Mouse (Mus musculus) embryonic facial prominence, embryonic 14.5 days (tissue): ENCODE measurements at regions not wholly inside any gene's neighbourhood (a gene's known extent, or its start where the extent isn't known, plus 50 kb on each side); places are given as distances from the start of the nearest gene placed in this dataset.

Experiments used
- ATAC-seq: fragments of 200-750 bp; cut with Nextera tagmentation; 2 replicates; pipeline ENCODE4 v1.8.0; 2017; ENCODE audit warnings: low read depth, moderate number of reproducible peaks, moderate TSS enrichment
- DNase-seq: peaks from one replicate; pipeline ENCODE4 v3.0.0-alpha.2; 2015; ENCODE audit warnings: low spot score
- H3K27ac ChIP-seq: fragments of 300-500 bp; sonication (generic); replicated peaks from 2 replicates; pipeline ENCODE4 v1.5.1; 2014; ENCODE audit warnings: low read depth, mild to moderate bottlenecking, low read length, moderate library complexity
- H3K27me3 ChIP-seq: fragments of 300-500 bp; sonication (generic); replicated peaks from 2 replicates; pipeline ENCODE4 v1.6.1; 2014; ENCODE audit warnings: low read length; ENCODE audit not compliant: control insufficient read depth, insufficient read depth
- H3K36me3 ChIP-seq: fragments of 300-500 bp; sonication (generic); 2 replicates; pipeline ENCODE4 v1.6.1; 2014; ENCODE audit warnings: low read length, mixed read lengths; ENCODE audit not compliant: control insufficient read depth, insufficient read depth
- H3K4me1 ChIP-seq: fragments of 300-500 bp; sonication (generic); 2 replicates; pipeline ENCODE4 v1.6.1; 2014; ENCODE audit warnings: antibody characterized with exemption, low read length; ENCODE audit not compliant: control insufficient read depth, insufficient read depth
- H3K4me2 ChIP-seq: fragments of 300-500 bp; sonication (generic); 2 replicates; pipeline ENCODE4 v1.6.1; 2014; ENCODE audit warnings: low read depth, mild to moderate bottlenecking, low read length, moderate library complexity, mixed read lengths
- H3K4me3 ChIP-seq: fragments of 300-500 bp; sonication (generic); 2 replicates; pipeline ENCODE4 v1.5.1; 2014; ENCODE audit warnings: low read depth, mild to moderate bottlenecking, low read length
- H3K9ac ChIP-seq: fragments of 300-500 bp; sonication (generic); 2 replicates; pipeline ENCODE4 v1.6.1; 2014; ENCODE audit warnings: low read depth, mild to moderate bottlenecking, low read length, moderate library complexity, mixed read lengths
- H3K9me3 ChIP-seq: fragments of 300-500 bp; sonication (generic); 2 replicates; pipeline ENCODE4 v1.6.1; 2016; ENCODE audit warnings: low read length; ENCODE audit not compliant: control insufficient read depth
- WGBS: fragments of 180-500 bp; shearing (Covaris S2); extraction: QIAGEN DNeasy Blood & Tissue Kit; methylation state at CpG from one replicate; pipeline ENCODE4 v1.1.7; 2014; 5-methylcytosine and 5-hydroxymethylcytosine counted together

DNA sequence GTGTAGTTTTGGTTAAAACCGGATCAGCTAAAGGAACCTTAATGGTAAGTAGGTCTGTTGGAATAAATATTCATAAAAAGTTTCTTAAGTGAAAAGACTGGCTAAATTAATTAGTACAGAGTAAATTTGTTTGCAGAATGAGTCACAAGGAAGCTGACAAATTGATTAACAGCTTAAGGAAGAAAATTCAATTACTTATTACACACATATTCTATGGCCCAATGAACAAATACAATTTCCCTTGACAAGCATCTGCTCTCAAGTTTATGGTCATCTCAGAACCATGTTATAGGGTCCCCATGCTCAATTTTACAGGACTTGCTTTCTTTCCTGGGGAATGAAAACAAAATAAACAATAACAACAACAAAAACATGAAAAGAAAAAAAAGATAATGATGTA lies 231.4 kb upstream of the Frg1 start:
- Histone ChIP-seq H3K36me3 (no peaks in the 10 kb centered on the region), H3K9me3 (no peaks in the 10 kb centered on the region), H3K4me1 (peaks cover 3% of the 10 kb centered on the region; the same call in 1 of the 2 replicates), H3K27ac (no peak overlapping the region), H3K27me3 (no peaks in the 10 kb centered on the region), H3K9ac (no peak overlapping the region), H3K4me2 (no peak overlapping the region), H3K4me3 (no peak overlapping the region)
- no peak for ATAC-seq
- DNase-seq = no peak
- WGBS = 88% methylated on average over 1 of the region's 1 CpGs

DNA sequence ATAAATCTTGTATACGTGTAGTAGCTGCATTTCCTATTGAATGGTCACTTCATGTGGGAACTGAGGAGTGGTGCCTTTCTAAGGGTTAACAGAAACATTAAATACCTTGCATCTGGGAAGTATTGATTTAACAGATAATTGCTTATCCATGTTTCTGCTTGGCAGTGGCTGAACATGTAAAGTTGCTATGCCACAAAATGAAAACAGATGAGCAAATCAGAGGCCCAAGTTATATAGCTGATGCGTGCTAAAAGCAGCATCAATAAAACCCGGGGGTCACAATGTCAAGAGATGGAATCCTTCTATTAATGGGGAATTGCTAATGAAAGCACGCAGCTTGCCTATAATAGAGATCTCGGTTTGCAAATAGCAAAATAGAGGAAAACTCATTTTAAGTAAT lies 227.8 kb upstream of the Frg1 start:
- ATAC-seq (no peak), DNase-seq (peak; percentile 50)
- WGBS = 47% methylated on average over 5 of the region's 5 CpGs
- Histone ChIP-seq H3K4me1 (peaks cover 3% of the 10 kb centered on the region; the same call in 1 of the 2 replicates), H3K9me3 (no peaks in the 10 kb centered on the region), H3K4me2 (no peak overlapping the region), H3K27me3 (no peaks in the 10 kb centered on the region), H3K36me3 (no peaks in the 10 kb centered on the region), H3K9ac (no peak overlapping the region), H3K4me3 (no peak overlapping the region), H3K27ac (no peak overlapping the region)

DNA sequence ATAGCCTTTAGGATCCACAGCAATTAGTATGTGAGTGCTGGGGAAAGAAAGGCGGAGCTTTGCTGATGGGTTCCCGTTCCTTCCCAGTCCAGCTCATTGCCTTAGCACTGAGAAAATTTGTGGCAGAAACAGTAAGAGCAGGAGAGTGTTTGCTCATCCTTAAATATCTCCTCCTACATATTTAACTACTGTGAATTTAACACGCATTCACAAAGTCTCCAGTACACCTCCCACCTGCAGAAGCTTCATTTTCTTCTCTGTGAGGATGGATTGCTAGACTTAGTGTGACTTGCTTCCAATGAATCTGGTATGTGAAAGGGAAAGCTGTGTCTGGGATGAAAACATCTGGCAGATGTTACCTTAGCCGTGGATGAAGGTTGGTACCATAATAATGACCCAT lies 207.0 kb upstream of the Frg1 start:
- Histone ChIP-seq H3K4me1 (no peaks in the 10 kb centered on the region), H3K27me3 (no peaks in the 10 kb centered on the region), H3K4me3 (no peak overlapping the region), H3K9ac (no peak overlapping the region), H3K36me3 (no peaks in the 10 kb centered on the region), H3K9me3 (no peaks in the 10 kb centered on the region), H3K27ac (no peak overlapping the region), H3K4me2 (no peak overlapping the region)
- DNase-seq = no peak
- WGBS = 75% methylated on average over 4 of the region's 4 CpGs
- no peak for ATAC-seq

DNA sequence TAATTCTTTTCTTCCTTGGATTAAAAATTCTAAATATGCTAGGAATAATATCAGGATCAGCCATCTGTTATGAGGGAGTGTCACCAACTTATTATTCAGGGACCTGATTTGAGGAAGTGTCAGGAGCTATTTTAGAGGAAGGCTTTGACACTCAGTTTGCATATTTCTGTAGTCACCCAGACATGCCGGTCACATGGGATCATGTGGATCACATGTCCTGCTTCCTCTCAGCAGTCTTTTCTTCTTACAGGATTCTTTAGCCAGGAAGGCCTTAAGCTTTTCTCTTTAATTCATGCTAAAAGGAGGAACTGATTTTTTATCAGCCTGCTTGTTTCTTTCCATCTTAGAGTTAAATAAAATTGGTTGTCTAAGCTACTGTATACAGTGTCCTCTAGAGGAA lies 183.4 kb upstream of the Frg1 start:
- DNase-seq = no peak
- Histone ChIP-seq H3K27me3 (no peaks in the 10 kb centered on the region), H3K27ac (no peak overlapping the region), H3K4me2 (no peak overlapping the region), H3K9me3 (no peaks in the 10 kb centered on the region), H3K4me1 (no peaks in the 10 kb centered on the region), H3K4me3 (no peak overlapping the region), H3K36me3 (no peaks in the 10 kb centered on the region), H3K9ac (no peak overlapping the region)
- no peak for ATAC-seq
- 48% methylated on average over 1 of the region's 1 CpGs for WGBS

DNA sequence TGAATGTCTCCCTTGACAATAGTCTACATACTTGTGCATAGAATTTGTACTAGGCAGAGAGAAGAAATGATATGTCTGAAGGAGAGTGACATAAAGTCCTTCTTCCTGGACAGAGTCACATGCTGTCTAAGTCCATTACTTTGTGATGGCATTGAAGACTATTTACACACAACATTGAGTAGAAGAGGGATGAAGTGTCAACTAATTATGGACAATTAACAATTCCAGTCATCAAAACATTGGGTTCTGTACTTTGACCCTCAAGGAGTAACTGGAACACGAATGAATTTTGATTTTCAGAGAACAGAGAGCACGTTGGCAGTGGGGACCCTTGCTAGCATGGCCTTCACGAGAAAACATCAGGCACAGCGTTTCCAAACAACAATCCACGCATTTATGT lies 177.6 kb upstream of the Frg1 start:
- Histone ChIP-seq H3K36me3 (no peaks in the 10 kb centered on the region), H3K4me3 (no peak overlapping the region), H3K4me1 (no peaks in the 10 kb centered on the region), H3K4me2 (no peak overlapping the region), H3K9ac (no peak overlapping the region), H3K27ac (no peak overlapping the region), H3K27me3 (no peaks in the 10 kb centered on the region), H3K9me3 (no peaks in the 10 kb centered on the region)
- ATAC-seq (no peak), DNase-seq (no peak)
- WGBS = 84% methylated on average over 5 of the region's 5 CpGs

DNA sequence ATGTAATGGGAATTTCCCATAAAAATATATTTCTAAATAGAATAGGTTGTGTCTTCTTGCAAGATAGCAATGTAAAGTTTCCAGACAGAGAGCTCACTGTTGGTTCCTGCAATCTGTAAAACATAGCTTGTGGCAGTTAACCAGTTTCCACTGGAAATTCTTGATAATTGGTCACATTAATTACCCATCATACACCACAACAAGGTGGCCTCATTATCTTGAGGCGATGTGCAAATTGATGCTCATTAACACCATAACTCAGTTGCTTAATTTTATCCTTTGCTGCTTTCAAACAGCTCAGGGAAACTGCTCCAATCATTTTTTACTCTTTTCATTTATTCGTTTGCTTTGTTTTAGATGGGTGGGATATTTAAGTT lies 176.8 kb upstream of the Frg1 start:
- no peaks in the 10 kb centered on the region for H3K27me3 ChIP-seq
- no peak for DNase-seq
- no peak overlapping the region for H3K9ac ChIP-seq
- no peak overlapping the region for H3K27ac ChIP-seq
- H3K36me3 ChIP-seq = no peaks in the 10 kb centered on the region
- no peaks in the 10 kb centered on the region for H3K4me1 ChIP-seq
- no peaks in the 10 kb centered on the region for H3K9me3 ChIP-seq
- H3K4me3 ChIP-seq = no peak overlapping the region
- WGBS = 71% methylated on average over 2 of the region's 2 CpGs
- H3K4me2 ChIP-seq = no peak overlapping the region
- ATAC-seq = no peak

DNA sequence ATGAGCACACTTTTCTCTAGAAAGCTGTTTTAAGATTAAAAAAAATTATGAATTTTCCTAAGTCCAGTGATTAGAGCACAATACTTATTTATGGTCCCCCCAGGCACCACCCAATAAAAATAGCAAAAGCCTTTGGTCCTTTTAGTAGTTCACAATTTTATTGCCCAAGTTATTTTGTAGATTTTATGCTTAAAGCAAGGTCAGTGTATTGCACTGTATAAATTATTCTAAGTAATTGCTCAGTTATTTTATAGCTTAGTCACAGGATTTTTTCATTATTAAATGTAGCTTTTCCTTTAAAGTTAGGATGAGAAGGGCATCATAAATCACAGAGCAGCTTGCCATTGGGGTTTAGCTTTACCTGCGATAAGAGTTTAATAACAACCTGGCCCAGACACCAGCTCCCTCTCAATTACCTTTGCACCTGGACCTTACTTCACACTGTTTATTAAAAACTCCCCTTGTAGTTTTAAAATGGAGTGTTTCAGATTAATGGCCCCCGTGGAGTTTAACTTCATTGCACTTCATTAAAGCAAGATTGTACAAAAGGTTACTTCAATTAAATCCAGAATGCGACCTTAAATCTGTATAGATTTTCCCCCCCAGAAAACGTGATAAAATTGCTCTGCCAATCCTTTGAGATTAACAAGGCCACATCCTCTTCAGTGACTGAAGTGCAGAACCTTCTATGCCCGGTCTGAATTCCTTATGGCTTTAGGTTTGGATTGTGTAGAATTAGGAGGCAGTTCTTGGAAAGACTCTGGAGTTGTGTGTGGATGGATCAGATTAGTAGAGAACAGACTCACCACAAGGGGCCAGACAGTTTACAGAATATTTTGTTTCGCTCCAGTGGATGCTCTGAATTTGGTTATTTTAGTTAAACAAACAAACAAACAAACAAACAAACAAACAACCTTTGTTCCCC lies 176.1 kb upstream of the Frg1 start:
- Histone ChIP-seq H3K4me2 (no peak overlapping the region), H3K36me3 (no peaks in the 10 kb centered on the region), H3K9ac (no peak overlapping the region), H3K4me3 (no peak overlapping the region), H3K27ac (no peak overlapping the region), H3K27me3 (no peaks in the 10 kb centered on the region), H3K9me3 (no peaks in the 10 kb centered on the region), H3K4me1 (no peaks in the 10 kb centered on the region)
- no peak for ATAC-seq
- no peak for DNase-seq
- 66% methylated on average over 6 of the region's 6 CpGs for WGBS

DNA sequence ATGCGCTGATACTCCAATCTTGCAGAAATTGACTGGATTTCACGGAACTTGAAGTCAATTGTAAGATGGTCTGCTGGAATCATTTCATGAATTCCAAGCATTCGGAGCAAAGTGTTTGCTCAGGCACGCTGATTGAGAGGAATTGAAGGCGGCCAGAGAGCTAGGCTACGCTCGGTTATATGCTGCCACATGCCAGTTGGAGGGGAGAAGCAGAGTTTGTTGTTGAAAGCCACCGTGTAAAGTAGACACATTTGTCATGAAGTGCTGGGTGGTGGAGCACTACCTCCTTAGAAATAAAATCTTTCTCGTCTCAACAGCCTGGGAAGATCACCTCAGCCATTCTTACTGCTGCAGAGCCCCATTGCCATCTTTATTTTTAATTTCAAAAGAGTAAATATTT lies 175.3 kb upstream of the Frg1 start:
- H3K27me3 ChIP-seq = no peaks in the 10 kb centered on the region
- no peak overlapping the region for H3K27ac ChIP-seq
- no peaks in the 10 kb centered on the region for H3K4me1 ChIP-seq
- H3K9me3 ChIP-seq = no peaks in the 10 kb centered on the region
- DNase-seq (peak; percentile 23), ATAC-seq (no peak)
- no peak overlapping the region for H3K4me2 ChIP-seq
- no peak overlapping the region for H3K9ac ChIP-seq
- WGBS = 62% methylated on average over 9 of the region's 9 CpGs
- no peaks in the 10 kb centered on the region for H3K36me3 ChIP-seq
- H3K4me3 ChIP-seq = no peak overlapping the region

DNA sequence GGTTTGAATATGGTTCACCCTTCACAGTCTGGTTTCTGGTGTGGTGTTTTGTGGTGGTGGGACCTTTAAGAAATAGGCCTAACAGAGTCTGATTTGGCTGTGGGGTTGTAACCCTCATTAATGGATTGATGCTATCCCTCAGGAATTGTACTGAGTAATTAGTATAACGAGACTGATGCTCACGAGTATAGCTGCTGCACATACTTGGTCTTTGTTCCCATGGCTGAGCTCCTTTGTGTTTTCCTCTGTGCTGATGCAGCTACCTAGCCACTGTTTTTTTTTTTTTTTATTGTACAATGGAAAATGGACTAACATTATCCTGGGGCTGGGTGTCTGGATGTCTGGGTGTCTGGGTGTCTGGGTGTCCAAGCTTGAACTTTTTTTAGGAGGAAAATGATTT lies 171.3 kb upstream of the Frg1 start:
- Histone ChIP-seq H3K9me3 (no peaks in the 10 kb centered on the region), H3K4me3 (no peak overlapping the region), H3K4me1 (no peaks in the 10 kb centered on the region), H3K27ac (no peak overlapping the region), H3K36me3 (no peaks in the 10 kb centered on the region), H3K9ac (no peak overlapping the region), H3K4me2 (no peak overlapping the region), H3K27me3 (no peaks in the 10 kb centered on the region)
- ATAC-seq = peak; percentile 67; the same call in 1 of the 2 replicates
- peak; percentile 11 for DNase-seq
- 70% methylated on average over 2 of the region's 2 CpGs for WGBS
